Mouse (Mus musculus) mesoderm, embryonic 11.5 days (tissue): ENCODE data around the gene Papolb.

ENCODE experiments used
- DNase-seq: peaks from one replicate; pipeline ENCODE4 v3.0.0-alpha.2; 2012; ENCODE audit warnings: low read depth, low spot score

The Papolb gene

DNA sequence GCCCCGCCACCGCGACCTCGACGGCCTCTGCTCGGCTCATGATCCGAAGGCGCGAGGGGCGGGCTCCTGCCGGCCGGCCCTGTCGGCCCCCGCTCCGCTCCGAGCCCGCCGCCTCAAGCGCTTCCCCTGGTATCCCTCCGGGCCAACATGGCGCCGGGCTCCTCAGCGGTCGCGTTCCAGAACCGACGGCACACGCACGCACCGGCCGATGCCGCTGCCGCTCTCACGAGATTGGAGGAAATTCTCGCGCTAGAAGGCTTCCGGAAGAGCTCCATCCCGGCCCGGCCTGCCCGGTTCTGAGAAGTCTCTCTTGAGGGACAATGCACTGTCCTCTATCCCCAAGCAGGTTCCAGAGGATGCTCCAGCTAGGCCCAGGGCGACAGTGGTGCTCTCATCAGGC lies at the start of gene Papolb:
Gene Papolb, minus strand, starts transcription at position 162 of the 400 bp plus-strand sequence.
- DNase-seq: no peak

- no peak for DNase-seq
Measured at GRCm38 (mm10) chr5:142578192-142578591, 48.3 kb upstream of the Papolb start.

GRCm38 (mm10) chr5:142576832-142577231 lies 47.0 kb upstream of the Papolb start:
- no peak for DNase-seq

GRCm38 (mm10) chr5:142574323-142575057 lies 44.6 kb upstream of the Papolb start:
- DNase-seq: no peak

DNA sequence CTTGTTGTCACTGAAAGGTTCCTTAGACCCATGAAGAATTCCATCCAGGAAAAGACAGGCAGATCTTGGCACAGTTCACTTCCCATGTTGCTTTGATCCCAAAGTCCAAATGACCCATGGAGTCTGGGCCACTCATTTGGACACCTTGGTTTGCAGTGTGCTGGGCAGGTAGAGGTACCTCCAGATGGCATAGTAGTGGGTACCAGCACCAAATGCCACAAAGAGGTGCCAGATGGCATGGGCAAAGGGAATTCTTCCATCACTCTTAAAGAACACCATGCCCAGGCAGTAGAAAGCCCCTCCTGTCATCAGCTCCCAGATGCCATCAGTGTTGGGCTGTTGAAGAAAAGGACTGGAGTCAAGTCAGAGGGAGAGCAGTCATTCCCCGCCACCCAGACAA lies 34.7 kb upstream of the Papolb start:
- DNase-seq: no peak

- no peak for DNase-seq
Measured at GRCm38 (mm10) chr5:142560261-142560660, 30.4 kb upstream of the Papolb start.

- DNase-seq: peak; percentile 87
Measured at GRCm38 (mm10) chr5:142557397-142558067, 27.7 kb upstream of the Papolb start.

DNA sequence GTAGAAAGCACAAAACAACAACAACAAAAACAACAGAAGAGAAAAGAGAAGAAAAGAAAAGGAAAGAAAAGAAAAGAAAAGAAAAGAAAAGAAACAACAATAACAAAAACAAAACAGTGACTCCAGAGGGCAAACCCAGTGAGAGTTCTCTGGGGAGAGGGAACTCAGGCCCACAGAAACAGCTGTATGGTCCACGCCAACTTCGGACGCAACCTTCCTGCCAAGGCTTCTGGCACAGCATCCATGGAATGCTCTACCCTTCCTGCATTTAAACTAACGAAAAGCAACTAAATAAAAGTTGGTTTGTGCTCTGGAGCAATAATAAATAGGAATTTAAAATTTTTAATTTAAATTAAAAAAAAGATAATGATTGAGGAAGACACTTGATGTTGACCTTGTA lies 26.8 kb upstream of the Papolb start:
- DNase-seq: no peak

GRCm38 (mm10) chr5:142555866-142556265 lies 26.0 kb upstream of the Papolb start:
- no peak for DNase-seq

DNA sequence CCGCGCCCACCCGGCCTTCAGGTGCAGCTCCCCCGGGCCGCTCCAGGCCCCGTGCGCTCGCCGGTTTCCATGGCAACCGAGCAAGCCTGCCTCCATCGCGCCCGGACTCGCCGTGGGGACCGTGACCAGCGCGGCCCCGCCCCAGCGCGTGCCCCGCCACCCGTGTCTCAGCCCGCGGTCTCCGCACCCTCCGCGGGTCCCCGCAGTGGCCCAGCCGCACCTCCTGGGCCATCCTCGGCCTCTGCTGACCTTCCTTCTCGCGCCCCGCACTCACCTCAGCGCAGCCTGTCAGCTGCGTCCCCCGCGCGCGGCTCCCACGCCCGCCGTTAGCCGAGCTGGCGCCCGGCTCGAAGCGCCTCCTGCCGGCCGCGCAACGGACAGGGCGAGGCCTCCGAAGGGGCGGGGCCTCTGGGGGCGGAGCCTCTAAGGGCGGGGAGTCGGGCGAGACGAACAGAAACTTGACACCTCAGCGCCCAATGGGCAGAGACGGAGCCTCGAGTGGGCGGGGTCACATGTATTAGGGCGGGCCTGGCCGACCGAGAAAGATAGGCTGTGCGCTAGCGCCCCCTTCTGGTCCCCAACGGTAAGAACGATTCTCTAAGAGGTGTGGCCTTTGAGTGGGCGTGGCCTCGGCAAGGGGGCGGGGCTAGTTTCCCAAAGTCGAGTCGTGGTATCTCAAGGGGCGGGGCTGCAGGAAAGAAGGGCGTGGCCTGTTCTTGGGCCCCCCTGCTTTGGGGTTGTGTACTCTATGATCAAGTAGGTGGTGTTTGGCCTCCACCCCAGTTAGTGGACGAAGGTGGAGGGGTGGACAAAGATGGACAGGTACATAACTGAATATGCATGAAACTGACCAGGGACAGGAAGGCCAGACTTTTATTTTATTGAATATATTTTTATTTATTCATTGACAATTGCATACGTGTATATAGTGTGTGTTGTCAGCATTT lies 21.1 kb upstream of the Papolb start, which contains the start of gene Radil:
Gene Radil, minus strand, starts transcription at position 393 of the 947 bp plus-strand sequence.
- peak; percentile 98 for DNase-seq

DNA sequence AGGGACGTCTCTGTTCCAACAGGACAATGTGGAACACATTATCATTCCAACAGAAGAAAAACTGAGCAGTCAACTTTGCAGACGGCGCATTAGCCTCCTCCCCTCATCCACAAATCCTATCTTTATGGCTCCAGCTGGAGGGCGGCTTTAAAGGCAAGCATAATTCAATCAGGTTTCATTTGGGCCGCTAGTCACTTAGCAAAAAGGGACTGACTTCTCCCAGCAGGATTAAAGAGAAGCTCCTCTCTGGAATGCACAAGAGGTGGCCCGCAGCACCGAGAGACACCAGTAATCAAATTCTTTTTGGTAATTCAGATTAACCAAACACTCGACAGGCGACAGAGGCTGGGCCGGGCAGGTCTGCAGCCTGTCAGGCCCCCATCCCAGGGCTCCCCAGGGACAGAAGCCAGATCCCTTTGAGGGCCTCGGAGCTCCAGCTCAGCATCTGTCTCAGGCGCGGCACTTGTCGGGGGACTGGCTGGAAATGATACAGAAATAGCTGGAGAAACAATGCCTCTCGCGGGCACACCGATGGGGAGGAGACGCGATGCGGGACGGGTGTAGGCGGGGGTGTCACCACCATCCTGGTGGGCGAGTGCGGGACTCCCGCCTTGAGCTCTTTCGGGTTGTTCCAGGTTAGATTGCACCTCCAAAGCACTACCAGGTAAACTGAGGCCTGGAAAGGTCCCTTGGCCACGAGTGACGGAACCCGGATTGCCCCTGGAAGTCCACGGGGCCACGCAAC lies 20.3 kb upstream of the Papolb start:
- DNase-seq: peak; percentile 78

DNA sequence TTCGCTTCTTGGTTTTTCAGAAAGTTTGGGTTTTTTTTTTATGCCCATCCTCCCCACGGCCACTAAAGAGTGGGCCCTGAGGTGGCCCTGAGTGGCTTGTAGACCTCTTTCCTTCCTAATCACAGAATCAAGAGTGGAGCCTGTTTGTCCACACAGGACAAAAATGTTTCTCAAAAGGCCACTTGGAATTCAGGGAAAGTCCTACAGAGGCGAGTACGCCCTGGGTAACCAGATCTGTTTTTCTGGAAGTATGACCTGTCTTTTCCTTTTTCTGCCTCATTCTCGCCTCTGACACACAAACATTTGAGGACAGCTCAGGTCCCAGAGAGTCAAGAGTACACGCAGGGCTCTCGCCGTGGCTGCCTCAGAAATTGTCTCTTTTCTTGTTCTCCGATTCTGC lies 19.6 kb upstream of the Papolb start:
- no peak for DNase-seq

- no peak for DNase-seq
Measured at GRCm38 (mm10) chr5:142547066-142547465, 17.2 kb upstream of the Papolb start.

GRCm38 (mm10) chr5:142546344-142546743 lies 16.5 kb upstream of the Papolb start:
- DNase-seq: no peak

DNA sequence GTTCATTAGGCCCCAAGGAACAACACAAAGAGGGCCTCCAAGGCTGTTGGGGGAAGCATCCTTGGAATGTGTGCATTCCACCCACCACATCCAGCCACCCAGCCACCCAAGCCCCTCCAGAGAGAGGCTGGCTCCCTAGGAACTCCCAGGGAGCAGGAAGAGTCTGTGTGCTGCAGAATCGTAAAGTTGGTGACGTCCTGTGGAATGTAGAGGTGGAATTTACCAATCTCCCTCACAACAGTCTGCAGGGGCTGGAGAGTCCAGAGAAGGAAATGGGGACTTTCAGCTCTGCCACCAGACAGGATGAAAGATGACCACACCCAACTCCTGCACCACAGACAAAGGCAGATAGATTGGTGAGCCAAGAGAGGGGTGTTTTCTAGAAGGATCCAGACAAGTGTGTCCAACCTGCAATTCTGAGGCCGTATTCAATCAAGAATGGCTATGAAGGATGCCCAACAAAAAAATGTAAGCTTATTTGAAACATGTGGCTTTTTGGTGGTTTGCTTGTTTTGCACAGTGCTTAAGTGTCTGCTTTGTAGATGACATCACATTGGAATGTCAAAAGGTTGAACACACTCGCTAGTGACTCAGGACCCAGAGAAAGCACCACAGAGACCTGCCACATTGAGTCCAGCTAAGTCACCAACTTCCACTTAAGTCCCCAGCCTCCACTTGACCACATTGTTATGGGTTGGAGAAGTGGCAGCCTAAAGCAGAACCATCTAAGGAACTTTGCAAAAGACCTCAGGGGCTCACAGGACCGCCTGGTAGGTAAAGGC lies 15.3 kb upstream of the Papolb start:
- DNase-seq: peak; percentile 41

GRCm38 (mm10) chr5:142537286-142537685 lies 7.4 kb upstream of the Papolb start:
- DNase-seq: no peak

- DNase-seq: no peak
Measured at GRCm38 (mm10) chr5:142535388-142535787, 5.5 kb upstream of the Papolb start.

- DNase-seq: no peak
Measured at GRCm38 (mm10) chr5:142524711-142525464, 5.0 kb downstream of the Papolb start.

- no peak for DNase-seq
Measured at GRCm38 (mm10) chr5:142521195-142521866, 8.5 kb downstream of the Papolb start.
